Mouse (Mus musculus) right cerebral cortex, postnatal 14 days (tissue): ENCODE data around the gene Slco3a1.
A peak's percentile ranks its signal among the peaks of the same experiment; 100 is the strongest.

Source experiments
- DNase-seq: peaks from one replicate; pipeline ENCODE4 v3.0.0; 2022

Slco3a1 gene

GRCm38 (mm10) chr7:74376397-74377044, 178.1 kb downstream of the Slco3a1 start:
- DNase-seq, result peak; percentile 22

- DNase-seq, result no peak
These were observed 179.2 kb downstream of the Slco3a1 start for GRCm38 (mm10) chr7:74375174-74375957.

GRCm38 (mm10) chr7:74373056-74373455, 181.5 kb downstream of the Slco3a1 start:
- DNase-seq, result no peak

- no peak for DNase-seq
These were observed 182.4 kb downstream of the Slco3a1 start for GRCm38 (mm10) chr7:74372141-74372582.

GRCm38 (mm10) chr7:74371656-74372055, 182.9 kb downstream of the Slco3a1 start:
- no peak for DNase-seq

GRCm38 (mm10) chr7:74371208-74371607, 183.4 kb downstream of the Slco3a1 start:
- no peak for DNase-seq

- DNase-seq, result peak; percentile 45
These were observed 184.9 kb downstream of the Slco3a1 start for GRCm38 (mm10) chr7:74369657-74370056.

- DNase-seq, result no peak
These were observed 186.2 kb downstream of the Slco3a1 start for GRCm38 (mm10) chr7:74368256-74368980.

GRCm38 (mm10) chr7:74367350-74367749, 187.2 kb downstream of the Slco3a1 start:
- DNase-seq, result peak; percentile 64

- no peak for DNase-seq
These were observed 189.0 kb downstream of the Slco3a1 start for GRCm38 (mm10) chr7:74365623-74366022.

- no peak for DNase-seq
These were observed 189.6 kb downstream of the Slco3a1 start for GRCm38 (mm10) chr7:74364956-74365355.

- no peak for DNase-seq
These were observed 191.1 kb downstream of the Slco3a1 start for GRCm38 (mm10) chr7:74363440-74363839.

- DNase-seq, result no peak
These were observed 192.9 kb downstream of the Slco3a1 start for GRCm38 (mm10) chr7:74361677-74362076.

GRCm38 (mm10) chr7:74357027-74357426, 197.6 kb downstream of the Slco3a1 start:
- DNase-seq, result no peak

- no peak for DNase-seq
These were observed 199.9 kb downstream of the Slco3a1 start for GRCm38 (mm10) chr7:74354527-74355256.

GRCm38 (mm10) chr7:74353707-74354468, 200.7 kb downstream of the Slco3a1 start:
- DNase-seq, result no peak

- no peak for DNase-seq
These were observed 201.3 kb downstream of the Slco3a1 start for GRCm38 (mm10) chr7:74353240-74353639.

- DNase-seq, result no peak
These were observed 206.2 kb downstream of the Slco3a1 start for GRCm38 (mm10) chr7:74348318-74348890.

GRCm38 (mm10) chr7:74347026-74347425, 207.6 kb downstream of the Slco3a1 start:
- no peak for DNase-seq

GRCm38 (mm10) chr7:74346451-74346850, 208.1 kb downstream of the Slco3a1 start:
- no peak for DNase-seq

GRCm38 (mm10) chr7:74341149-74341805, 213.3 kb downstream of the Slco3a1 start:
- DNase-seq, result no peak
